Mouse (Mus musculus): ENCODE data around the gene Oas1g. TPM values are rescaled to one million over a fixed set of nuclear protein-coding genes. Genes with fewer than 3 reads are reported as not detected.
"Not testable (repeated sequence)": the region's sequence is repeated elsewhere in the genome, so short reads cannot be mapped to it uniquely, and the experiment has no call there.

Gene Oas1g
- polyA plus RNA-seq, 1 experiment, result 1.4 TPM

DNA sequence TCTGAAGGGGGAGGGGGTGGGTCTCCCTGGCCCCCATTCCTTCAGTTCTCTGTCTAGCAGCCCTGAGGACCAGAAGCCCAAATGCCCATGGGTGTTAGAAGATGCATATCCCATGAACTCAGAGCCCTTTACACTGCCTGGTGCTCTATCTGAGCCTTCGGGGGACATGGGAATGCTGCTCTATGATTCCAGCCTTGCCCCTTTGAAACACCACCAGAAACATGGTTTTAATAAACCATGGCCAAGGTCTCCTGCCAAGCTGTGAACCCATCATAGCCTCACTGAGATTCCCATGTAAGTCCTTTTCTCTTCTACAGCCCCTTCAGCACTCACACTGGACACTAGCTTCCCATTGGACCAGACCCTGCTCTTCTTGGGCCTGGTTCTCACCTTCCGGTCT is 2.6 kb upstream of the Oas1g start:
- H3K4me1 ChIP-seq (ENCODE audit: control insufficient read depth, insufficient read depth, low read length), result no peaks in the 10 kb centered on the region
- TF ChIP-seq CTCF (IDR thresholded peaks at IDR 0.05; ENCODE audit: insufficient read depth, low read length) (no peak), POLR2A (IDR thresholded peaks at IDR 0.05; ENCODE audit: borderline replicate concordance, extremely low read depth, low read depth, low read length) (no peak)
- WGBS, result 85% methylated on average over 2 of the region's 2 CpGs
- H3K4me3 ChIP-seq (replicated peaks; ENCODE audit: extremely low read depth, low read depth, low read length), result no peak overlapping the region
- DNase-seq, result no peak

DNA sequence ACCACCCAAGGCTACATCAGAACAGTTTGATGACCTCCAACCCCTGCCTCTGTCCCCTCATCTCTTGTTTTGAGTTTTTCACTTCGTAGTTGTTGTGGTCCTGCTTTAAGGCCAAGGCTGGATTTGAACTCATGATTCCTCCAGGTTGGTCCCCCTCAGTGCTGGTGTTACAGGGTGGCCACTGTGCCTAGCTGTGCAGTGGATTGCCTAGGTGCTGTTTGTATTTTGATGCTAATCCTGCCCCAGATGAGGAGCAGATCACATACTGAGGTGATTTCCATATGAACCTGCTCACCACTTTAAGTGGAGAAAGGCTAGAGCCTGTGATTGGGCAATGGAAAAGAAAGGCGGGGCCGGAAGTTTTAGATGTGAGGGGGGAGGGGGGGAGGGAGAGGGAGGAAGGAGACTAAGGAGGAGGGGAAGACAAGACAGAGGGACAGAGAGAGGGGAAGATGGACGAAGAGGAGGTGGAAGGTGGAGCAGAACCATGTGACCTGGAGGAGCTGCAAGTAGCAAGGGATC is 942 bp upstream of the Oas1g start:
- not testable (repeated sequence) for H3K4me1 ChIP-seq (ENCODE audit: control insufficient read depth, insufficient read depth, low read length); DNase-seq; H3K4me3 ChIP-seq (replicated peaks; ENCODE audit: extremely low read depth, low read depth, low read length)
- WGBS, result 27% methylated on average over 4 of the region's 4 CpGs

DNA sequence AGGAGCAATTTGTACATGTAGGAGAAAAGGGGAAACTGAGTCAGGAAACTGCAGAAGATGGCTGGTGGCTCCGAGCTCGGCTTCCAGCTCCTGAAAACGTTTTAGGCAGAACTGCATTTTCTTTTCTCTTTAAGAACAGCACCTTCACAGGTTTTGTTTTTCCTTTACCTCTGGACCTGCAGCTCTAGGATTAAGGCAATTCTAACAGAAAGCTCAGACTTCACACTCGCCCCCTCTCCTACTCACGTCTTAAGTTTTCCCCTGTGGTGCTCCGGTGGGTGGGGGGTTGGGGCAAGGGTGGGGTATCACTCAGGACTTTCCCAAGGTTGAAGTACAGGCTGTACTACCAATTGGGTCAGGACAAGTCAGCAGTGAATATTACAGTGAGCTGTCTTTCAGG is 418 bp upstream of the Oas1g start:
- H3K4me3 ChIP-seq (replicated peaks; ENCODE audit: extremely low read depth, low read depth, low read length), result no peak overlapping the region
- 39% methylated on average over 6 of the region's 6 CpGs for WGBS
- H3K4me1 ChIP-seq (ENCODE audit: control insufficient read depth, insufficient read depth, low read length), result no peaks in the 10 kb centered on the region
- DNase-seq, result no peak
- no peak for TF ChIP-seq POLR2A (IDR thresholded peaks at IDR 0.05; ENCODE audit: borderline replicate concordance, extremely low read depth, low read depth, low read length)
- TF ChIP-seq CTCF (IDR thresholded peaks at IDR 0.05; ENCODE audit: insufficient read depth, low read length), result no peak

DNA sequence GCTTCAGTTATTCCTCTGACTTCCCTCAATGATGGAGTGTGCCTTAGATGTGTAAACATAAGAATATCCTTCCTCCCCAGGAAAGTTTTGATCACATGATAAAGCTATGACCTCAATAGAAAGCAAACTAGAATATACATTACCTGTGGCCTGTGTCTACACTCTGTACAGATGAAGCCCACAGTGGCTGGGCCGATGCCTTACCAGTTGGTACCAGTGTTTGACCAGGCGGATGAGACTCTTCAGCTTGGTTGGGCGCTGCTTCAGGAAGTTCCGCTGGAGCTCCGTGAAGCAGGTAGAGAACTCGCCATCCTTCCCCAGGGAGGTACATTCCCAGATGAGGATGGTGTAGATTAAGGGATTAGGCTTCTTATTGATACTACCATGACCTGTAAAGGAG is 5.7 kb downstream of the Oas1g start:
- WGBS, result 87% methylated on average over 6 of the region's 6 CpGs
- not testable (repeated sequence) for DNase-seq; H3K4me1 ChIP-seq (ENCODE audit: control insufficient read depth, insufficient read depth, low read length); H3K4me3 ChIP-seq (replicated peaks; ENCODE audit: extremely low read depth, low read depth, low read length)

DNA sequence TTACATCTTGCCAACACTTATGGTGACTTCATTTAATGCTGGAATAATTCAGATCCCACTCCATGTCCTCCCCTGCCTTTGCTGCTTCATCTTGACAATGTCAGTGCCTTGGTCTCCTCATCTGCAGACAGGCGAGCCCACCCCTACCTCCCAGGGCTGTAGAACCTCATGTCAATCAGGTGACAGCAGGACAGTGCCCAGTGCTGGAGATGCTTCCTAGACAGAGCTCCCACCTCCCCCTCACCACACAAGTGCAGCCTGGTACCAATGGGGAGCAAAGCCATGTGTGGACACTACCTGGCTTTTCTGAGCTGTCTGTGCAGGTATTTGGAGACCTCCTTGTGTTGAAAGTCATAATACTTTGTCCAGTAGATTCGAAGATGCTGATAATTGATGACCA is 8.6 kb downstream of the Oas1g start:
- not testable (repeated sequence) for DNase-seq; H3K4me1 ChIP-seq (ENCODE audit: control insufficient read depth, insufficient read depth, low read length); H3K4me3 ChIP-seq (replicated peaks; ENCODE audit: extremely low read depth, low read depth, low read length)
- 56% methylated on average over 2 of the region's 2 CpGs for WGBS

DNA sequence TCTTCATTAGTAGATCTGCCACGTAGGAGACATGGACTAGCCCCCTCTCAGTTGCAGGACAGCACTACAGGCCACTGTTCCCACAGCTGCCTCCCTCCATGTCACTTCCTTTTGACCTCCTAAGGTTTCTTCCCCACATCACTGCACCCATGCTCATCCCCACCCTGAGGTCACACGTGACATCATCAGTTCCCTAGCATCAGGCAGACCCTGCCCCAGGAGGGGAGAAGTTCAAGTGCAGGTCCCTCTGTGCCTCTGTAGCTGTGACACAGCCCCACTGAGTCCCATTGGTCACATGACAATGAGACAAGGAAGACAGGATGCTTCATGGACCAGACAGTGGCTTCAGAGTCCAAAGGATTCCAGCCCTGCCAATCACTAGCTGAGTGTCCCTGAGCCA is 10.0 kb downstream of the Oas1g start:
- H3K4me3 ChIP-seq (replicated peaks; ENCODE audit: extremely low read depth, low read depth, low read length); H3K4me1 ChIP-seq (ENCODE audit: control insufficient read depth, insufficient read depth, low read length); DNase-seq: not testable (repeated sequence)
- 79% methylated on average over 2 of the region's 2 CpGs for WGBS

DNA sequence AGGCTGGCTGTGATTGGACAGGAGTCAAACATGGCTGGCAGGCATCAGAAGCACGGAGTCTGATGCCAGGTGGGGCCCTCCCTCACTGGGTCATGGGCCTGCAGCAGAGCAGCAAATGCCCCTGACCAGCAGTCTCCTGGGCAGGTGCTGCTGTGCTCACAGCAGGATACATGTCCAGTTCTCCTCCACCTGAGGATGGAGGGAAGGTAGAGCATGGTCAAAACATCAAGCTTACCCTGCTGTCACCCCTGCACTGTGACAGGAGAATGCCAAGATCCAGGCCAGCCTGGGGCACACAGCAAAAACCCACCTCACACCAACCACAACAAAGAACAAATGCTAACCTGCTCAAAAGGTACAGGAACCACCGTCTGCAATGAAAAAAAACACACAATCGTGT is 10.6 kb downstream of the Oas1g start:
- not testable (repeated sequence) for DNase-seq; H3K4me1 ChIP-seq (ENCODE audit: control insufficient read depth, insufficient read depth, low read length); H3K4me3 ChIP-seq (replicated peaks; ENCODE audit: extremely low read depth, low read depth, low read length)
- 50% methylated on average over 2 of the region's 3 CpGs for WGBS

DNA sequence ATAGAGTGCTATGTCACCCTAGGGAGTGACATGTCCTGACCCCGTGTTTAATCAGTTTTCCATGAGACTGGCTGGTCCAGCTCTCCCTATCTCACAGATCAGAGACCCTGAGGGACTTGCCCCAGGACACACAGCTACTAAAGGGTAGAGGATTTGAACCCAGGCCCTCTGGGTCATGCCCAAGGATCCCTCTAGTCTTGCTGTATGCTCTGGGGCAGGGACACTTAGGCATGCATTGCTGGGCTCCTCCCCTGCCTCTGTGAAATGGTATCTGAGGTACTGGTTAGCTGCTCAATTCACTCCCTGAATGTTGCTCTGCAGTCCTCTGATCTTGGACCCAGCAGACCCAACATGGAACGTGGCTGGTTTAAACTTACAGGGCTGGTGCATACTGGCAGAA is 15.9 kb downstream of the Oas1g start:
- Histone ChIP-seq H3K4me1 (ENCODE audit: control insufficient read depth, insufficient read depth, low read length) (no peaks in the 10 kb centered on the region), H3K4me3 (replicated peaks; ENCODE audit: extremely low read depth, low read depth, low read length) (no peak overlapping the region)
- TF ChIP-seq POLR2A (IDR thresholded peaks at IDR 0.05; ENCODE audit: borderline replicate concordance, extremely low read depth, low read depth, low read length) (no peak), CTCF (IDR thresholded peaks at IDR 0.05; ENCODE audit: insufficient read depth, low read length) (no peak)
- 47% methylated on average over 2 of the region's 2 CpGs for WGBS
- DNase-seq, result no peak

DNA sequence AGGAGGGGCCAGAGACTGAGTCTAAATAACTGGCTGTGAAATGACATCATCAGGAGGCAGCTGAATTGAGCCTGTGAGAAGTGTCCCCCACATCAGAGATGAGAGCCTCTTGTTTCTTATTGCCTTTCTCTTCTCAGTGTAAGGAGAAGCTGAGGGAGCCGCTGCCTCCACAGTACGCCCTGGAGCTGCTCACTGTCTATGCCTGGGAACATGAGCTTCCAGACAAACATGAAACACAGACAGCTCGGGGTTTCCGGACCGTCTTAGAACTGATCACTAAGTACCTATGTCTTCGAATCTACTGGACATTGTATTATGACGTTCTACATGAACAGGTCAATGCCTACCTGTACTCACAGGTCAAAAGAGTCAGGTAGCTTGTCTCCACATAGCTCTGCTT is 16.6 kb downstream of the Oas1g start:
- 70% methylated on average over 7 of the region's 7 CpGs for WGBS
- DNase-seq, result no peak
- no peaks in the 10 kb centered on the region for H3K4me1 ChIP-seq (ENCODE audit: control insufficient read depth, insufficient read depth, low read length)
- TF ChIP-seq POLR2A (IDR thresholded peaks at IDR 0.05; ENCODE audit: borderline replicate concordance, extremely low read depth, low read depth, low read length) (no peak), CTCF (IDR thresholded peaks at IDR 0.05; ENCODE audit: insufficient read depth, low read length) (no peak)
- no peak overlapping the region for H3K4me3 ChIP-seq (replicated peaks; ENCODE audit: extremely low read depth, low read depth, low read length)

DNA sequence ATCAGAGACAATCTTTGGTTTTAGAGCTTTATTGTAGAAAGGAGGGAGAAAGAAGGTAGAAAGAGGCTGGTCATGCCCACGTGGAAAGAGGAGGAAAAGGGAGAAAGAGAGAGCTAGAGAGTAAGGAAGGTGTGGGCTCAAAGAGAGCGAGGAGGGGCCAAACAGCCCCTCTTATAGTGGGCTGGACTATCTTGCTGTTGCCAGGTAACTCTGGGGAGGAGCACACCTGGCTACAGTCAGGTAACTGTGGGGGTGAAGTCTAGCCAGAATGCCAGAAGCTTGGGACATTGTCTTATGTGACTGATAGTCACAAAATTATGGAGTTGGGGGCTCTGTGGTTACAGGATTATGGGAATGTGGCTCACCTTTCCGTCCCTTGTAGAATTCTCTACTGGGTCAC is 17.3 kb downstream of the Oas1g start:
- Histone ChIP-seq H3K4me3 (replicated peaks; ENCODE audit: extremely low read depth, low read depth, low read length) (no peak overlapping the region), H3K4me1 (ENCODE audit: control insufficient read depth, insufficient read depth, low read length) (no peaks in the 10 kb centered on the region)
- WGBS, result 66% methylated on average over 3 of the region's 3 CpGs
- no peak for DNase-seq
- TF ChIP-seq POLR2A (IDR thresholded peaks at IDR 0.05; ENCODE audit: borderline replicate concordance, extremely low read depth, low read depth, low read length) (no peak), CTCF (IDR thresholded peaks at IDR 0.05; ENCODE audit: insufficient read depth, low read length) (no peak)

DNA sequence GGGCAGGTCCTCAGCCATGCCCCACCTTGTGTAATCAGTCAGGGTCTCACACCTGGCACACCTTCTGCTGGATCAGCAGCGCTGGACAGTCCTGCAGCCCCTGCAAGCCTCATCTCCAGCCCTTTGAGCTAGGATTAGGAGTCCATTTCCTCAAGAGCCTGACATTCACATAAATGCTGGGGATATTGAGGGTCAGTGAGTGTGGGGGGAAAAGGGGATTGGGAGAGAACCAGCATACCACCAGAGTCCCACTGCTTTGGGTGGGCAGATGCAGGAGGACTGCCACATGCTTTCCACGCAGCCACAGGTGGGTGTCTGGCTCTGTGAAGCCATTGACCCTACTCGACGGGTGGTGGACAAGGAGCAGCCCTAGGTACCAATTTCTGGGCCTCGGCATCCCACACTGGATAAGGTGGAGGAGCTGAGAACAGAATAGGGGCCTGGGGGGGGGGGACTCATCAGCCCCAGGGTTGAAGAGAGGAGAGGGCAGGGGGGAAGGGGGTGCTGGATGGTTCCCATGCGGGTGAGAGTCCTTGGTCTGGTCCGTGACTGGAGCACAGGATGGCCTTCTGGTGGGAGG is 17.9 kb downstream of the Oas1g start:
- Histone ChIP-seq H3K4me3 (replicated peaks; ENCODE audit: extremely low read depth, low read depth, low read length) (no peak overlapping the region), H3K4me1 (ENCODE audit: control insufficient read depth, insufficient read depth, low read length) (no peaks in the 10 kb centered on the region)
- no peak for TF ChIP-seq CTCF (IDR thresholded peaks at IDR 0.05; ENCODE audit: insufficient read depth, low read length)
- no peak for DNase-seq
- 81% methylated on average over 7 of the region's 7 CpGs for WGBS

Measured in lung, adult 2 months (tissue).